Mouse (Mus musculus) adrenal gland, postnatal 14 days (tissue): ENCODE measurements at regions not wholly inside any gene's neighbourhood (a gene's known extent, or its start where the extent isn't known, plus 50 kb on each side); places are given as distances from the start of the nearest gene placed in this dataset.
"Not testable (repeated sequence)": the region's sequence is repeated elsewhere in the genome, so short reads cannot be mapped to it uniquely, and the experiment has no call there.

Experiments used
- DNase-seq: peaks from one replicate; pipeline ENCODE4 v3.0.0; 2021; ENCODE audit warnings: mixed read lengths

GRCm38 (mm10) chr2:99470856-99471465 is 803.9 kb upstream of the Gm10800 start:
- DNase-seq = no peak

GRCm38 (mm10) chr2:99431254-99431653 is 764.2 kb upstream of the Gm10800 start:
- no peak for DNase-seq

- no peak for DNase-seq
Observed at GRCm38 (mm10) chr2:99430511-99430910, 763.4 kb upstream of the Gm10800 start.

GRCm38 (mm10) chr2:99421622-99422021 is 754.5 kb upstream of the Gm10800 start:
- no peak for DNase-seq

- DNase-seq = no peak
Observed at GRCm38 (mm10) chr2:99409483-99409882, 742.4 kb upstream of the Gm10800 start.

GRCm38 (mm10) chr2:99379746-99380145 is 712.6 kb upstream of the Gm10800 start:
- DNase-seq = no peak

- not testable (repeated sequence) for DNase-seq
Observed at GRCm38 (mm10) chr2:99363651-99364050, 696.5 kb upstream of the Gm10800 start.

GRCm38 (mm10) chr2:99329166-99329565 is 662.1 kb upstream of the Gm10800 start:
- DNase-seq = peak; percentile 59
